Mouse (Mus musculus): ENCODE data around the gene Hspa12a.

Gene Hspa12a

DNA sequence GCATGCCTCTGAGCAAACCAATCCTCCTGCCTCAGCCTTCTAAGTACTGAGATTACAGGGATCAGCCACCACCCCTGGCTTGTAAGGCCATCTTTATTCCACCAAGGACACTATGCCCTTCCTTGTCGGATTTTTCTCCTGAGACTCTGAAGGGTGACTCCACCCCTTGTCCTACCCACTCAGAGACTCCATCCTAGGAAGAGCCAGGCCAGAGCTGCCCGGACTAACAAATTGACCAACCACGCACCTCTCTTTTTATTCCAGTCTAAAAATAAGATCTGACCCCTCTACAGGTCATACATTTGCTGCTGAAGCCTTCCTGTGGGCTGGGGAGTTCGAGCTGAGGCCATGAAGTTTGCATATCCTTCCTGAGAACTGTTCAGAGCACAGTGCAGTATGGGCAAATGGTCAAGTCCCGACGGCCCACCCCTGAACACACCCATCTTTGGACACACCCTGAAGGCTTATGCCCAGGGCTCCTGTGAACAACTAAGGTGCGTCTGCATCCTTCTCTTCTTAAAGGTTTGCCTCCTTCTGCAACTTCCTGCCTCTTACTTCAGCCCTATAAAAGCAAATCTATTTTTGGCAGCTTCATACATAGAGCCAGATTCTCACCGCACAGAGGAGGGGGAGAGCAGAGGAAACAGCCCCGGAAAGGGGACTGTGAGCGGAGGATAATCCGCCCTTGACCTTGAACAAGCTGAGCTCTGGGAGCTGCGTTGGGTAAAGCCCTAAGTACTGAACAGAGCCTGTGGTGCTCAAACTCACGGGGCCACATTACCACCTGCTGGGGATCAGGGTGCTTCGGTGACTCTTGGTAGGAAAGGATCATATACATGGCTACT is 124.7 kb downstream of the Hspa12a start:
- DNase-seq: peak; percentile 69

DNA sequence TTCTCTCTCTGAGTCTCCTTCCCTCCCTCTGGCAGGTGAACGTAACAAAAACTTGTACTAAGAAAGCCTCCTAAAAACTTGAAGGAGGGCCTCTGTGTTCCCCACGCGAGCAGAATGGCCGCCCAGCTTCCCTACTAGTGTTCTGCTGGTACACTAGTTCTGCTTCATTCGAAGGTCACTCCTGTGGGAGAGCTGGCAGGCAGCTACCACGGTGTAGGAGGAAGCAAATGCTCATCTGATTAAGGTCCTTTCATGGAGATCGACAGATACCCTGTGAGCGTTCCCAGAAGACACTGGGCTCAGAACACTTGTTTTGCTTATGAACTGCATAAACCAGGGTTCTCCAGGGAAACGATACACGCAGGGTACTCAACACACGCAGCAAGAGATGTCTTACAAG is 126.1 kb downstream of the Hspa12a start:
- DNase-seq: no peak

DNA sequence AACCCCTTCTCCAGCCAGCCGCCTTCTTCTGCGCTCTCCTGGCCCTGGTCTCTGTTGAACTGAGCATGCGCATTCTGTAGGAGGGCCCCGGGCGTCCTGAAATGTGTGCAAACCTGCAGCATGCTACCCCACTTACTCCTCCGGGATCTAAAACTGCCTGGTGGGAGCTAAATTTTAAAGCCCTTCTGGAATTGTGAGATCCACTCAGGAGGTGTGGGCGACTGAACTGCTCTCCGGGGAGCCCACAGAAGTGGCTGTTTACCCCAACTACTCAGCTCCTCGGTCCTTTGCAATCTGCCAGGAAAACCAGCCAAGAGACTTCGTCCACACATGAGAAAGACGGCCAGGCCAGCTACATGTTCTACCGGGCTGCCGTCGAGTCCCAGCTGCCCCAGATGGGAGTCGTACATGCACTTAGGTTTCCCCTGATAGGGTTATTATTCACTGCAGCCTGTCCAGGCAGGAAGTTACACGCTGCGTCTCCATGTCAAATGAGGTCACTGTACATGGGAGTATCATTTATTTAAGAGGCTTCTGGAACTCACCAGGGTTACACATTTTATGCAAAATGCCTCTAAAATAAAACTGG is 126.9 kb downstream of the Hspa12a start:
- DNase-seq: no peak

DNA sequence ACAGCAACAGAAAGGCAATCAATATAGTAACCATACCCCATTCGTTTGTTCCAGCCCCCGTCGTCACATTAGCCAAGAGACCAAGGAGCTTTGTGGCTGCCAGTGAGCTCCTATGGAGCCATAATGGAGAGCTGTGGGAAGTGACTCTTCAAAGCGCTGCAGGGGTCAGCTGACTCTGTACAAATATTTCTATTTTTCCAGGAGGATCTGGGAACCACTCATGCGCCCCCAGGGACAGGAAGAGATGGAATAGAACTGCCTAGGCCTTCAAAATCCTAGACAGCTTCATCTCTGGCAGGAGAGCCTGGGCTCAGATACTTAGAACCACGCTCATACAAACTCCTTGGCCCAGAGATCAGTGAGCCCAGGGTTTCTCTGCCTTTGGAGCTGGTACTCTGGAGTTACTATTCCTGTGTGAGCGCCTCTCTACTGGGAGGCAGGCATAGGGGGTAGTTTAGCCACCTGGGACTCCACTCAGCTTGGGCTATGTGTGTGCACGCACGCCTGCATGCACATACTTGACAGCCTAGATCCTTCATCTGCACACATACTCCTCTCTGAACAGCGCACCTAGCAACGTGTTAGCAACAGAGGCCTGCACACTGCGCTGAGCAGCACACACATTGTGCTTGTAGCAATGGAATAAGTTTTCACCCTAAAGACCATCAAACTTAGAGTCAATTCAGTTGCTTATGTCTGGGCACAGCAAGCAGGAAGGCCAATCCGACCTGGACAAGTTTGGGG is 128.1 kb downstream of the Hspa12a start:
- no peak for DNase-seq

DNA sequence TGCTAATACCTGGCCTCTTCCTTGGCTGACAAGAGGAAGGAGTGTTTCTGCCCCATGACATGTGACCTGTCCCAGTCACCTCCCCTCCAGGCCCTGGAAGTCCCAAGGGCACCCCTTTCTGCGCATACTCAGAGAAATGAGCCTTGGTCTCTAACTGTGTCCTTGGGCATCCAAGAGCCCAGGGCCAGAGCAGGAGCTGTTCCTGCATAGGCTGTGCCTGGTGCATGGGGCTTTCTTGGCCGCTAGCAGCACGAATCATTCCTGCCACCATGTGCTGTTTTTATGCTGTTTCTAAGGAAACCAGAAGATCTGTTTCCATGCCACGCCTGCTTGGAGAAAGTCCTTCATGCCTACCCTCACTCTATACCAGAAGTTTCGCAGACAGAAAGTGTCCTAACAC is 132.9 kb downstream of the Hspa12a start:
- DNase-seq: no peak

DNA sequence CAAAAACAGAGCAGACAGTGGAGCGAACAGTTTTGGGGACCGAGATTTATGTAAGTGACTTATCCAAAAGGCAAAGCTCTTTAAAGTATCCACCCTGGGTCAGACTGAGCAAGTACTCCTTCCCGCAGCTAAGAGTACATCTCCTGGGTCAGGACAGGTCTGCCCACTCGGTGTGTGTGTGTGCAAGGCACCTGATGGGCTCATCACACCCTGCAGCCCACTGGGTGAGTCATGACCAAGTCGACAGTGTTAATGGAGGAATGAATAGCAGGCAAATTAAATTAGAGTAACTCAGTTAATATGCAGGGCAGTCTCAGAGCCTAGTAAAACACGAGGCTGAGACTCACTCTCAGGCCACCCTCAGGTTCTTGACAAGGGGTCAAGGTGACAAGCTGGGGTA is 134.6 kb downstream of the Hspa12a start:
- DNase-seq: no peak

DNA sequence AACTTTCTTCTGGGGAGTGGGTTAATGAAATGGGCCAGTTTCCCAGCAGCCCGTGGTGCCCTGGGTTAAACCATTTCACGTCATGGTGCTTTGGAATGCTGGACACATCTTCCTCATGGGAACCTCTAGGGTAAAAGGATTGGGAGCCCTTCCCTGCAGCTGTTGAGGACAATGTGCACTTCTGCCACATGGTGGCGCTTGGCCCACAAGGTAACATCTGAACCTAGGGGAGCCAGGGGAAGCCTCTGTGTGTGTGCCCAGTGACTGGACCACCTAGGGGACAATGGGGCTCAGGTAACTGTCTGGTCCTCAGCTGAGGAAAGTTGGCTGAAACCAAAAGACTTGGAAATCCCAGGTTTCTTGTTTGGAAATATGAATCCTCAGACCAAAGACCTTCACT is 137.1 kb downstream of the Hspa12a start:
- DNase-seq: peak; percentile 83

DNA sequence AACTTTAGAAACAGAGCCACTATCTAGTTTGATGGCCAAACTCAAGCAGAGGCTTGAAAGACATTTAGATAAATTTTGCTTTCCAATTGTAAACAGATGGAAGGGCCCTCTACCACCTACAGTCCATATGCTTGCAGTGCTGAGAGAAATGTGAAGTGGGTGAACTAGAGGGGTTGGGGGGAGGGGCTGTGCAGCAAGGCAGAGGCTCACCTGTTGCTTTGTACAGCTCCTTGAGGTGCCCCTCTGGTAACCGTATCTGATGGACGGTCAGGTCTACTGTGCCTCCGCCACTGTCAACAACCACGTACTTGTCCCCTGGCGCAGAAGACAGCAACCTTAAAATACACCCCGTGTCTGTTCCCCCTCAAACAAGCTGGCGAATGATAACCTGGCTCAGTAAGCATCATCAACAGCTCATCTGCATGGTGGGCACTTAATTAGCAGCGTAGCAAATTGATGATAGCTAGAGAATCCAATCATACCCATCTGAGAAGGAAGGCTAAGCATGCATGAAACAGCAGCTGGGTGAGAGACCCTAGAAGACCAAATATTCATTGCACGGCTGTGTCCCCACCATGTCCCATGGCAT is 138.2 kb downstream of the Hspa12a start:
- no peak for DNase-seq

DNA sequence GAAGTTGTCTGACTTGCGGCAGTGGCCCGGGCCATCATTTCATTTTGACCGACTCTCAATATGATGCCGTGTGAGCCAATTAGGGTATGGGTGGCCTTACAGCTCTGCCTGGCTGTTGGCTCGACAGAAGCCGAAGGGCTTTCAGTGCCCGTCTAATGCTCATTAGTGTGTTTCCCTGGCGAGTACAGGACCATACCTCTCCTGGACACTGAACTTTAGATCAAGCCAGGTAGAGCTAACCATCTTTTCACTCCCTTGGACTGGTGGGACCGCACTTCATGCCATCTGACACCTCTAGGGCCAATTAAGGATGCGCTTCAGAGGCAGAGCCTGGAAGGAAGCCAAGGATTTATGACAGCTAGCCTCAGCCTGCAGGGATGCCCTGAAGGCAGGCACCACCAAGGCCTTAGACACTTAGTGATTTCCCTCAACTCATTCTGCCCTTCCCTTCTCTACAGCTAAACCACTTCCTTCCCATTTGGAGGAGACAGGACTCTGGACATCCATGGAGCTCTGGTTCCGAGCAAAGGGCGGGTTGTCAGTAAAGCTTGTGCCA is 148.3 kb downstream of the Hspa12a start:
- DNase-seq: peak; percentile 74

DNA sequence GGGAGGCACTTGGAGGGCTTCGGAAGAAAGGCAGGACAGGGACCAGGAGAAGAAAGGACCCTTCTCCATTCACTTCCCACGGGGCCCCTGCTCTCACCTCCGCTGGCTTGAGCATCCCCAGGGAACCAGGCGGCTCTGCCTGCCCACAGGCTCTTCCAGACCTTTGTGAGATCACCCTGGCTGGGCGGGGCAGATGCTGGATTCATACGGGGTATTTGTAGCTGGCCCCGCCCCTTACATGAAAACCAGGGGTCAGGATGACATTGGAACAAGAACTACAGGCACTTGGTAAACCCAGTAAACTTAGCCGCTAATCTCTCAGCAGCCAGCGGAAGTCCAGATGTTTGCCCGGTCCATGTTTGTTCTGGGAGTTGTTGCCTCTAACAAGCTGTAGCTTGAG is 149.2 kb downstream of the Hspa12a start, which contains the start of gene 1700019N19Rik:
Gene 1700019N19Rik, minus strand, starts transcription at position 178 of the 400 bp plus-strand sequence.
- no peak for DNase-seq

DNA sequence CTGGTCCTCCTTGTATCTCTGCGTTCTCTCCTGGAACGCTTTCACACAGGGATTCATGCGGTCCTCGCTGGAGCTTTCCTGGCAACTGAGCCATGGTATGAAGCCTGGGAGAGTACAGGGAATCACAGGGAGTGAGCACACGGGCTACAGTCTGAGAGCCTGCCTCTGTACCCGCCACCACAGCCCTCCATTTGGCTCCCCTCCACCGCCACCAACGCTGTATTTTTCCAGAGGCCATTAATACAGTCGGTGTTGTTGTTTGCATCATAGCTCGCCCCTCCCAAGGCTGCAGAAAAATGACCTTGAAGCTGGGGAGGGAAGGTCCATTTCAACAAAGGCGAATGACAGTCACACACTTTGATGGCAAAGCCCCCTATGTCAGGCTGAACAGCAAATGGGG is 154.3 kb downstream of the Hspa12a start:
- no peak for DNase-seq

DNA sequence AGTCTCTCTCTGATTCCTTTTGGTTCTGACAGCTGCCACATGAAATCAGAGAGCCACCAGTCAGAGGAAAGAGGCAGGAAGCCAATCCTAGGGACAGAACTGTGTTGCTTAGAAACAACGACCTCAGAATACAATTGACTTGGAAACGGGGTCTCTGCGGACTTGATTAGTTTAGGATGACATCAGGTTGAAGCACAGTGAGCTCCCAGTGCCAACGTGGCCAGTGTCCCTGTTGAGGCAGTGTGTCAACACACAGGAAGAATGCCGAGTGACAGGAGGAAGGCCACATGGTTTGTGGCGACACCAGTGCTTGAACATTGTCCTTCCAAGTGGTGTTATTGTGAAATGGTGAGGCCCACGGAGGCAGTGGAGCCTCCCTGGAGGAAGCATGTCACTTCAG is 159.5 kb downstream of the Hspa12a start:
- DNase-seq: peak; percentile 73

DNA sequence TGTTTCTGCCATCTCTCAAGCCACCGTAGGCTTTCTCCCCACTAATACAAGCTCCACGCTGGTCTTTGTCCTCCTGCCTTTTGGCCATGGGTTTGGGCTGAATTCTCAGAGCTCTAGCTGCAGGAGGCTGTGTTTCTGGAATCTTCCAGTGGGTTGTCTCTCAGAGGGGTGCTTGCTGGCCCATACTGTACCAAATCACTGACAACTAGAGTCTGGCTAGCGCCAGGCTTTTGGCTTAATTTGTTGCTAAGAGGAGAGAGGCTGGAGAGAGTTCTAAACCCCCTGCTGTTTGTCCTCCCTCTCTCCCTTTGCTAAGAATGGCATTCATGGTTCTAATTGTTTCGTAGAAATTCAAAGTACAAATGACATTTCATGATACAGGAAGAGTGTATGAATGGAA is 161.9 kb downstream of the Hspa12a start:
- DNase-seq: peak; percentile 14

DNA sequence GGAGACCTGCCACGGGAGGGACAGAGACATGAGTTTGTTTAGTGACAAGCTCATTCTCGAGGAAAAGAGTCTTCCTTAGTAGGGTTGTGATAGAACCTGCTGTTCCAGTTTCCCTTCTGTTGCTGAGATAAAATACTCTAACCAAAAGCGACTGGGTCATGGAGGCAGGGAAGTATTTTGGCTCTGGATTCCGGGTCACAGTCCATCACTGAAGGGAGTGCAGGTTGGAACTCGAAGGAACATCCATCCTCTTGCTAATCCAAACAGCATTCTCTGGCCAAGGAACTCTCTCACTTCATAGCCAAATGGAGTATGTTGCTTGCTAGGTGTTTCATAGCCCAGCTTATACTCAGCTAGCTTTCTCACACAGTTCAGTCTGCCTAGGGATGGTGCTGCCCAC is 167.0 kb downstream of the Hspa12a start:
- DNase-seq: no peak

DNA sequence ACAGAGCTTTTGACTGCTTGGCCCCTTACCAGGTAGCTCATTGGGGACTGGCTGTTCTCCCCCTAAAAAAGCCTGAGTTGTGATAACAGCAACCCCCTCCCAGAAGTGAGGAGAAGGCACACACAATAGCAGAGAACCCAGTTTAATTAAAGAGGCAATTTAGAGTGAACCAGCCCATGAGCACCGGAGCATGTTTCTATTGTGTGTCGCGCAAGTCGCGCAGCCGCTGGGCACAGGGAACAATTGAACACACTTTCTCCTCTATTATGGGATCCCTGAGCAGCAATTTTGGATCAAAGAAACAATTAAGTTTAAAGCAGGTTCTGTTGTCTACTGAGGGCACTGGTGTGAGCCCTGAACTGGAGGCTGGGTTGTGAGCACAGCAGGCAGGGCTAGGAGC is 176.1 kb downstream of the Hspa12a start:
- DNase-seq: peak; percentile 67

DNA sequence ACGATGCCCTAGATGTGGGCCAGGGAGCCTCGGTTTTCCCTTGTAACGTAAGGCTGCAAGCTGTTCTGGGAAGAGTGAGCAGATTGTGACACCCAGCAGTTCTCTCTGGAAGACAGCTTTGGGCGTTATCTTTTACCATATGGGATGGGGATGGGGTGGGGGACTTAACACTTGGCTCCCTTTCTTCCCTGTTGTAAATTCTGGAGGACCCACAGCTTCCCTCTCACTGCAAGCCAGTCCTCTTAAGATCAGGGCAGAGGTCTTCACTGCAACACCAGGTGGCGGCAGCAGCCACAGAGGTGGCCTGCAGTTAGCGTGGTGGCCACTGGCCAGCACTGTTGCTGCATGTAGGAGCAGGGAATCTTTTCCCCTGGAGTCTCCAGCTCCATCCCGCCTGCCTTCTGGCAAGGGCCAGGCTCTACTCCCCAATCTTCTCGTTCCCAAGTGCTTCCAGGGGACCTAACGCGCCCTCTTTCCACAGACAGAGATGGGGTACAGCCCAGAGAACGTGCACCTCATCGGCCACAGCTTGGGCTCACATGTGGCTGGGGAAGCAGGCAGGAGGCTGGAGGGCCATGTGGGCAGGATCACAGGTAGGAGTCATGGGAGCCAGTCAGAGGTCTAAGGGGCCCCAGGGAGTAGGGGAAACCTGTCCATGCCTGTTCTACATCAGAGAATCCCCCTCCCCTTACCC is 180.5 kb downstream of the Hspa12a start:
- DNase-seq: peak; percentile 79

DNA sequence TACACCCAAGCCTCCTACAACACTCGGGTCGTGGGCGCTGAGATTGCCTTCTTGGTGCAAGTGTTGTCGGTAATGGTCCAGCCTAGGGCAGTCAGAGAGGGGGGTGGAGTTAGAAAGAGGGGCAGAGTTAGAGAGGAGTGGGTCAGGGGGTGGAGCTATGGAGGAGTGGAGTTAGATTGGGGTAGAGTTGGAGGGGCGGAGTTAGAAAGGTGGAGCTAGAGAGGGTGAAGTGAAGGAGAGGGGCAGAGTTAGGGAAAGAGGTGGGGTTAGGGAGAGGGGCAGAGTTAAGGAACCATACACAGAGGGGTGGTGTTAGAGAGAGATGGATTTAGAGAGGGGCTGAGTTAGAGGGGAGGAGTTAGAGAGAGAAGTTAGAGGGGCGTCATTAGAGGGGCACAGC is 181.1 kb downstream of the Hspa12a start:
- peak; percentile 60 for DNase-seq

DNA sequence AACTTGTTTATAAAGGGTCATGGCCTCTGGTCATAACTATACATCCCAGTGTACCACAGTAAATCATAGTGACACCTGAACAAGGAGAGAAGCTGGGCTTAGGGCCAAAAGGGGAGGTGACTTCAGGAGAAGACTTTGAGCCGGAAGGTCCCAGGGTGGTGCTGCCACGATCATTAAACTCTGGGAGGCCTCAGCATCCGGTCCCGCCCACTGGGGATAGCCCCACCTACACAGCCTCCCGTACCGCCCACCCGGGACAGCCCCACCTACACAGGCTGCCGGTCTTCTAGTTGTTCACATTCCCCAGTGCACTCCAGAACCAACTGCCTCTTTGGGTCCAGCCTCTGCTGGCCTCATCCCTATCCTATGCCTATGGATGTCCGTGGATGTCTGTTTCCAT is 184.0 kb downstream of the Hspa12a start, which contains the start of gene Pnliprp2:
Gene Pnliprp2, plus strand, starts transcription at position 297 of the 400 bp plus-strand sequence.
- peak; percentile 7 for DNase-seq

DNA sequence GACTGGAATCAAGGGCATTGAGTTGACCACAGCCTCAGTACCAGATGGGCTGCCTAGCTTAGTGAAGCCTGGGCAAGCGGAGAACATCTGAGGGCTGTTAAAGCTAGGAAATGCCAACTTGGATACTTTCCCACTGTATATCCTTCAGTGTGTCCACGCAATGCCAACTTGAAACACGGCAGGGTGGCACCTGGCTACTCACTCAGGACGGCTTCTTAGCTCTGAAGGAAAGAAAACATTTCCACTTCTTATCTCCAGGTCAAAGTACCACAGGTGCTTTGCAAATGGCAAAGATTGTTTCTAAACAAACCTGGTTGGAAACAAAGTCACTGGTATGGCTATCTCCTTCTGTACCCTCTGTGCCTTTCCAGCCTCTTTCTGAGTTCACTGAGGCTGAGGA is 184.6 kb downstream of the Hspa12a start:
- no peak for DNase-seq

DNA sequence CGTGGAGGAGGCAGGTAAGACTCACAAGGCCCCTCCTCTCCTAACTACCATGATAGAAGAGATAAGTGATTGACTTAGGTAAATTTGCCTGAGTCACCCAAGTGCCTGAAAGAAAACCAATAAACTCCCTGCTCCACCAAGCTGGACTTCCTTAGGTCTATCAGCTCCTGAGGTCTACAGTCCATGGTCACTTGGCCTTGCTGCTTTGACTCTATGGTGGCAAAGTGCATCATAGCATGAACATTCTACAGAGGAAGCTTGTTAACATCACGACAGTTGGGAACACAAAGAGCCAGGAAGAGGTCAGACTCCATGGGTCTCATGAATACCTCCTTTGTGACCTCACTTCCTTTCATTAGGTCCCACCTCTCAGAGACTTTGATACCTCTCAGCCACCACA is 191.9 kb downstream of the Hspa12a start:
- DNase-seq: no peak

DNA sequence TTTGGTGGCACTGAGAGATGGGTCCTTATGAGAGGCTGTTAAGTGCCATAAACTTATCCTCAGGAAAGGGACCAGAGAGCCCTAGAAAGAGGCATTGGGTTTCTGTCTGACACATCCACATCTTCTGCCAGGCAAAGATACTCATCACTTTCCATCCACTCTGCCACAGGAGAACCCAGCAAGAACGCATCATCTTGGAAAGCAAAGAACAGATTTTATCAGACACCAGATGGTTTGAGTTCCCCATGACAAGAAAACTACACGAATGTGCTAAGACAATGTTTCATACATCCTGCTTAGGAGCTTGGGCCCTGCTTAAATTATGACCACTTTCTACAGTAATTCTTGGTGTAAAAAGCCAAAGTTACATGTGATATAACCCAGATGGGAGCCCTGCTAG is 192.6 kb downstream of the Hspa12a start:
- no peak for DNase-seq

DNA sequence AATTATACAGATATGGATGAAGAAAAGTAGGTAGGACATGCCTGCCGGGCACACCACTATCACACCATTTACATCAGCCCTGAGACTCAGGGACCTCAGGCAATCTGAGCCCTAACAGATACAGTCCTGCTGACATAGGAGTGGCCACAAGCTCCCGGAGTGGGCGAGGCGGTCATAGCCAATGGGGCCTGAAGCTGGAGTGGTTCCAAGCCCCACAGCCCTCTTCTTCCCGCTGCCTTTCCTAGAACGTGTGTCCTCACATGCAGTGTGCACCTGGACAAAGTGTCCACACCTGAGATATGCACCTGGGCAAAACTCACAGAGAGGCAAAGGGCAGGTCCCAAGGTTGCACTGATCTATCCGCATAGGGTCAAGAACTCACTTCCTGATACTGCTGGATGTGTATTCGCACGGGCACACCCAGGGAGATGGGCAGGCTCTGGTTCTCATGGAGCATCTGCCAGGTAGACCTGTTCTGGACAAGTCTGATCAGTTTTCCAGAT is 195.9 kb downstream of the Hspa12a start:
- no peak for DNase-seq

Measured in retina, postnatal 1 day (tissue).